Mouse (Mus musculus): ENCODE measurements around the gene Nlgn1. TPM values are rescaled to one million over a fixed set of nuclear protein-coding genes. Genes with fewer than 3 reads are reported as not detected.

Nlgn1 gene
- polyA plus RNA-seq, 2 experiments: not detected

DNA sequence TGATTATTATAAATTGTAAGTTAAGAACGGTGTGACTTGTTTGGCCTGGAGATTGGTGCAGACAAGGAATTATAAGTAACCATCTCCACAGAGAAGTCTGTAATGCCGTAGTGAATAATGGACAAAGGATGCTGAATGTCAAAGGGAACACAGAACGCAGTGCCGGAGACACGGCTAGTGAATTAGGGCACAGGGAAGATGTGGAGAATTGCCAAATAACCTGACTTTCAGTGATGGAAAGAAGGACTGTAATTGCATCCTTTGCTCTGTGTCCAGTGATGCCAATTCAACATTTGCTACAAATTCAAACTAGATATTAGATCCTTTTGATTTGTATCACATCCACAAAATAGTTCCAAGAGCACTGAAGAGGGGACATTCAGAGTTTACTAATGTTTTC is 415.7 kb downstream of the Nlgn1 start:
- H3K36me3 ChIP-seq (replicated peaks; ENCODE audit: control insufficient read depth, insufficient read depth, low read depth): no peaks in the 10 kb centered on the region
- H3K9ac ChIP-seq (replicated peaks): no peak overlapping the region
- H3K4me3 ChIP-seq (ENCODE audit: insufficient read depth in 1 of 2, low read depth in 2 of 2, low read length in 2 of 2): no peak overlapping the region
- H3K27ac ChIP-seq: no peak overlapping the region
- TF ChIP-seq EP300 (IDR thresholded peaks at IDR 0.05; ENCODE audit: low read depth) (no peak), CTCF (IDR thresholded peaks at IDR 0.05; ENCODE audit: low read depth) (no peak)
- no peak for DNase-seq (ENCODE audit: low read depth in 3 of 3, low spot score in 3 of 3)
- WGBS (ENCODE audit: insufficient replicate concordance): 67% methylated on average over 5 of the region's 5 CpGs
- no peaks in the 10 kb centered on the region for H3K9me3 ChIP-seq (ENCODE audit: control insufficient read depth, low read length)
- ATAC-seq (ENCODE audit: insufficient read depth): no peak
- H3K4me2 ChIP-seq (ENCODE audit: low read depth): no peak overlapping the region
- no peaks in the 10 kb centered on the region for H3K27me3 ChIP-seq (ENCODE audit: control insufficient read depth, insufficient read depth, low read length)
- no peaks in the 10 kb centered on the region for H3K4me1 ChIP-seq (replicated peaks; ENCODE audit: control insufficient read depth in 2 of 2, insufficient read depth in 2 of 2, low read length in 1 of 2)

DNA sequence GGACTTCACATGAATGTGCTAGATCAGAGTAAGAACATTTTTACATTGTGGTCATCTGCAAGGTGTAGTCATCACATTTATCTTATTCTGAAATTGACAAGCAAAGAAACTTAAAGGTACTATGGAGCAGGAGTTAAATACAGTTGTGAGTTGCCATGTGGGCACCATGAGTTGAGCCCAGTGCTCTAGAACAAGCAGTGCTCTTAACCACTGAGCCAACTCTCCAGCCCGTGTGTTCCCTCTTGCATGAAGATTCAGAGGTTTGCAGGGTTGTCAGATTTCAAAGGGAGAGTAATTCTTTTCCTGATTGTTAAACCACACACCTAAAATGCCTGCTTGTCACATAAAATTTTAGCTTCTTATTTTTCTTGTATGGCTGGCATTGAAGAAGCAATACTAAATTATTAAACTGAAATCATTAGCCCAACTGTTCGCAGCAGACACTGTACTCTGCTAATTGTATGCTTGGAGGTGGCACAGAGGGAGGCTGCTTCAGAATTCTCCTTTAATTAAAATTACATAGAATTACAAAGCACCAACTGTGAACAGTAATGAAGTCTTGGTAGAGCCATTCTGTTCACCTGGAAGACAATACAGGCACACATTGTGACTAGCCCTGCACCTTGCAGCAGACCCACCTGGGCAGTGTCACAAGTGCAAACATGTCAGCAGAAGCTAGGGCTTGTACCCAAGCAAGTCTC is 417.7 kb downstream of the Nlgn1 start:
- no peaks in the 10 kb centered on the region for H3K9me3 ChIP-seq (ENCODE audit: control insufficient read depth, low read length)
- no peaks in the 10 kb centered on the region for H3K4me1 ChIP-seq (replicated peaks; ENCODE audit: control insufficient read depth in 2 of 2, insufficient read depth in 2 of 2, low read length in 1 of 2)
- no peak overlapping the region for H3K27ac ChIP-seq
- H3K27me3 ChIP-seq (ENCODE audit: control insufficient read depth, insufficient read depth, low read length): no peaks in the 10 kb centered on the region
- DNase-seq (ENCODE audit: low read depth in 3 of 3, low spot score in 3 of 3): no peak
- no peak overlapping the region for H3K4me2 ChIP-seq (ENCODE audit: low read depth)
- no peaks in the 10 kb centered on the region for H3K36me3 ChIP-seq (replicated peaks; ENCODE audit: control insufficient read depth, insufficient read depth, low read depth)
- TF ChIP-seq EP300 (IDR thresholded peaks at IDR 0.05; ENCODE audit: low read depth) (no peak), CTCF (IDR thresholded peaks at IDR 0.05; ENCODE audit: low read depth) (no peak)
- H3K9ac ChIP-seq (replicated peaks): no peak overlapping the region
- WGBS (ENCODE audit: insufficient replicate concordance): 48% methylated on average over 2 of the region's 2 CpGs
- no peak for ATAC-seq (ENCODE audit: insufficient read depth)
- no peak overlapping the region for H3K4me3 ChIP-seq (ENCODE audit: insufficient read depth in 1 of 2, low read depth in 2 of 2, low read length in 2 of 2)

DNA sequence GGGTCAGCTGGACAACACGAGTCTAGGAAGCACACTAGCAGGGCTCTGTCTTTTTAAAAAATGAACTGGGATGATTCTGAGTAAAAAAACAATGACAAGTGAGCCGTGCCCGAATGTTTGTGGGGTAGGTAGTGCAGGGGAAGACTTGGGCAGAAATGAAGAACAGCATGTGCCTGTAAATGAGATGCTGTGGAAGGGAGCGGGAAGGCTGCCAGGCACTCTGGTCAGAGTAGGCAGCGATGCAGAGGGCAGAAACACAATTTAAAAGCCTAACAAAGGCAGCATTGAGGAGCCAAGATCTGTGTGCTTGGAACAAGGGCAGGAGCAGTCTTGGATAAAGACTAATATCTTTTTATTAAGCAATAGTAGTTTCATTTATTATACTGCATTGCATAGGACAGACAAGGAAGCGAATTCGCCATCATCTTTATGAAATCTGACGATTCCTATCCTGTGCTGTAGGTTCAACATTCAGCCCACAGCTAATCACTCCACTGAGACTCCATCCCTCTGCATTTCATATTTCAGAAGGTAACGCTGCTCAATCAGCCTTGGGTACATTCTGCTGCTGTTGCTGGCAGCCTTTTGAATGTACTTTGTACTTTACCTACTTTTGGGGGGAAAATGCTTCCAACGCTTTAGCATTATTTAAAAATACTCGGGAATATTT is 429.0 kb downstream of the Nlgn1 start:
- DNase-seq (ENCODE audit: low read depth in 3 of 3, low spot score in 3 of 3) (no peak), ATAC-seq (ENCODE audit: insufficient read depth) (no peak)
- Histone ChIP-seq H3K4me2 (ENCODE audit: low read depth) (no peak overlapping the region), H3K27ac (no peak overlapping the region), H3K4me1 (replicated peaks; ENCODE audit: control insufficient read depth in 2 of 2, insufficient read depth in 2 of 2, low read length in 1 of 2) (no peaks in the 10 kb centered on the region), H3K9me3 (ENCODE audit: control insufficient read depth, low read length) (no peaks in the 10 kb centered on the region), H3K9ac (replicated peaks) (no peak overlapping the region), H3K4me3 (ENCODE audit: insufficient read depth in 1 of 2, low read depth in 2 of 2, low read length in 2 of 2) (no peak overlapping the region), H3K27me3 (ENCODE audit: control insufficient read depth, insufficient read depth, low read length) (no peaks in the 10 kb centered on the region), H3K36me3 (replicated peaks; ENCODE audit: control insufficient read depth, insufficient read depth, low read depth) (no peaks in the 10 kb centered on the region)
- WGBS (ENCODE audit: insufficient replicate concordance): 54% methylated on average over 11 of the region's 11 CpGs
- TF ChIP-seq CTCF (IDR thresholded peaks at IDR 0.05; ENCODE audit: low read depth) (no peak), EP300 (IDR thresholded peaks at IDR 0.05; ENCODE audit: low read depth) (no peak)

DNA sequence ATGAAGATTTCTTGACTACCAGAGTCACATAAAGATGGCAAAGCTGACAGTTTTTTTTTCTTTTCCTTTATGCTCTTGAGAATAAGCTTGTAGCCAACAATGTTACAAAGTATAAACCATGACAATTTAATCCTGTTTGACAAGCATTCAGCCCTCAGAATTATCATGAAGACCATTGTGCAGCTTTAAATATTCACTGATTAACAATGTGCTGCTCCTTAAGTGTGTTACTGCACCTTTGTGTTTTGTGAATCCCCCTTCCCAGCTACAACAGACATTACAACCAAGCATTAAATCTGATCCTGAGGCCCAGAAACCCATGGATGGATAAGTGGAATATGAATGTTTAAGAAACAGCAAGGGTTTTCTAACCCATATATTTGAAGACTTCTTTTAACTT is 434.8 kb downstream of the Nlgn1 start:
- Histone ChIP-seq H3K9ac (replicated peaks) (no peak overlapping the region), H3K4me2 (ENCODE audit: low read depth) (no peak overlapping the region), H3K9me3 (ENCODE audit: control insufficient read depth, low read length) (no peaks in the 10 kb centered on the region), H3K27ac (no peak overlapping the region), H3K4me3 (ENCODE audit: insufficient read depth in 1 of 2, low read depth in 2 of 2, low read length in 2 of 2) (no peak overlapping the region), H3K27me3 (ENCODE audit: control insufficient read depth, insufficient read depth, low read length) (no peaks in the 10 kb centered on the region), H3K4me1 (replicated peaks; ENCODE audit: control insufficient read depth in 2 of 2, insufficient read depth in 2 of 2, low read length in 1 of 2) (no peaks in the 10 kb centered on the region), H3K36me3 (replicated peaks; ENCODE audit: control insufficient read depth, insufficient read depth, low read depth) (no peaks in the 10 kb centered on the region)
- DNase-seq (ENCODE audit: low read depth in 3 of 3, low spot score in 3 of 3): no peak
- TF ChIP-seq CTCF (IDR thresholded peaks at IDR 0.05; ENCODE audit: low read depth) (no peak), EP300 (IDR thresholded peaks at IDR 0.05; ENCODE audit: low read depth) (no peak)
- ATAC-seq (ENCODE audit: insufficient read depth): no peak

DNA sequence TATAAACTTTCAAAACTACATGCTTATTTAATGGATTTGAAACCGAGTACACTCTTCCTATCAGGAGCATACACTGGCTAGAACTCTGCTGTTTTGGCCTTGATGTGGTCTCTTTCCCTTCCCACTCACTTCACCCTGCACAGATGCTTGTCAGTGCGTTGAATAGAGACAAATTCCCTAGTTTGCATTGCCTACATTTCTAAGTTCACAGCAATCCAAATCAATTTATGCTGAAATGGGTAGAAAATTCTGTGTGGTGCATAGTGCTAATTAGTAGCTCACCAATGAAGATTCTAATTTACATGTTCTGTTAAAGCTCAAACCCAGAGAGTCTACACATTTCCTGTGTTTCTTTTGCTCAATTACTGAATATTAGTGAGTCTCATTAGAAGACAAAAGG is 447.5 kb downstream of the Nlgn1 start:
- no peak for DNase-seq (ENCODE audit: low read depth in 3 of 3, low spot score in 3 of 3)
- ATAC-seq (ENCODE audit: insufficient read depth): no peak
- H3K27me3 ChIP-seq (ENCODE audit: control insufficient read depth, insufficient read depth, low read length): no peaks in the 10 kb centered on the region
- WGBS (ENCODE audit: insufficient replicate concordance): 34% methylated on average over 2 of the region's 2 CpGs
- no peak overlapping the region for H3K4me2 ChIP-seq (ENCODE audit: low read depth)
- no peaks in the 10 kb centered on the region for H3K36me3 ChIP-seq (replicated peaks; ENCODE audit: control insufficient read depth, insufficient read depth, low read depth)
- no peak for TF ChIP-seq EP300 (IDR thresholded peaks at IDR 0.05; ENCODE audit: low read depth)
- TF ChIP-seq CTCF (IDR thresholded peaks at IDR 0.05; ENCODE audit: low read depth): no peak
- no peaks in the 10 kb centered on the region for H3K9me3 ChIP-seq (ENCODE audit: control insufficient read depth, low read length)
- H3K4me1 ChIP-seq (replicated peaks; ENCODE audit: control insufficient read depth in 2 of 2, insufficient read depth in 2 of 2, low read length in 1 of 2): no peaks in the 10 kb centered on the region
- H3K4me3 ChIP-seq (ENCODE audit: insufficient read depth in 1 of 2, low read depth in 2 of 2, low read length in 2 of 2): no peak overlapping the region
- no peak overlapping the region for H3K9ac ChIP-seq (replicated peaks)
- no peak overlapping the region for H3K27ac ChIP-seq

All from liver, embryonic 14.5 days (tissue).